Mouse (Mus musculus): ENCODE measurements around the gene Arpc1a.

Gene Arpc1a

GRCm38 (mm10) chr5:145140611-145141010, 57.0 kb downstream of the Arpc1a start:
- no peak for DNase-seq

- no peak for DNase-seq
These were observed 64.1 kb downstream of the Arpc1a start for GRCm38 (mm10) chr5:145147748-145148147.

- no peak for DNase-seq
These were observed 65.7 kb downstream of the Arpc1a start for GRCm38 (mm10) chr5:145149294-145149693.

- DNase-seq = no peak
These were observed 69.1 kb downstream of the Arpc1a start for GRCm38 (mm10) chr5:145152690-145153089.
